Mouse (Mus musculus): ENCODE data around the gene Enpp5. TPM values are rescaled to one million over a fixed set of nuclear protein-coding genes. Genes with fewer than 3 reads are reported as not detected.

The Enpp5 gene
- 113 and 140 TPM in 2 replicates for polyA plus RNA-seq (2021; fragmentation: Nextera tagmentation)
- long read RNA-seq, experiment 1, full-length matches to known transcripts = 96 of 253 reads
- long read RNA-seq, experiment 1, partial matches to known transcripts = 130 of 253 reads
- long read RNA-seq, experiment 1, other reads (novel, unspliced or antisense) = 27 of 253 reads
- long read RNA-seq, experiment 2, full-length matches to known transcripts = 760 of 1,382 reads
- long read RNA-seq, experiment 2, partial matches to known transcripts = 545 of 1,382 reads
- long read RNA-seq, experiment 2, other reads (novel, unspliced or antisense) = 77 of 1,382 reads

GRCm38 (mm10) chr17:44078631-44079350, at the start of gene Enpp5:
Gene Enpp5 (plus strand): TSS chr17:44078813.

GRCm38 (mm10) chr17:44105287-44106138, 26.9 kb downstream of the Enpp5 start, which contains the start of gene Enpp4:
Gene Enpp4 (minus strand): TSS chr17:44105809.

Other genes with a start within 250 kb of the Enpp5 start
- 12.2 TPM in 2 replicates for gene Enpp4, start 27.0 kb downstream of the Enpp5 start, polyA plus RNA-seq (2021; fragmentation: Nextera tagmentation)
- gene Clic5, start 109.8 kb downstream of the Enpp5 start, polyA plus RNA-seq (2021; fragmentation: Nextera tagmentation) = 0.64 and 0.74 TPM in 2 replicates